Mouse (Mus musculus) lung, postnatal 0 days (tissue): ENCODE measurements at regions not wholly inside any gene's neighbourhood (a gene's known extent, or its start where the extent isn't known, plus 50 kb on each side); places are given as distances from the start of the nearest gene placed in this dataset.
"Not testable (repeated sequence)": the region's sequence is repeated elsewhere in the genome, so short reads cannot be mapped to it uniquely, and the experiment has no call there.

ENCODE experiments used
- ATAC-seq: fragments of 200-750 bp; cut with Nextera tagmentation; 2 replicates; pipeline ENCODE4 v1.8.0; 2017; ENCODE audit warnings: moderate library complexity
- DNase-seq: peaks from one replicate; pipeline ENCODE4 v3.0.0-alpha.2; 2016; ENCODE audit warnings: low spot score
- H3K27ac ChIP-seq: fragments of 300-500 bp; sonication (generic); 2 replicates; pipeline ENCODE4 v1.5.1; 2014; ENCODE audit warnings: antibody characterized with exemption, mild to moderate bottlenecking, low read length, mixed read lengths
- H3K27me3 ChIP-seq: fragments of 300-500 bp; sonication (generic); replicated peaks from 2 replicates; pipeline ENCODE4 v1.6.1; 2014; ENCODE audit warnings: low read length, mixed read lengths; ENCODE audit not compliant: insufficient read depth
- H3K36me3 ChIP-seq: fragments of 300-500 bp; sonication (generic); 2 replicates; pipeline ENCODE4 v1.6.1; 2014; ENCODE audit warnings: low read length, mixed read lengths; ENCODE audit not compliant: insufficient read depth
- H3K4me1 ChIP-seq: fragments of 300-500 bp; sonication (generic); 2 replicates; pipeline ENCODE4 v1.6.1; 2014; ENCODE audit warnings: antibody characterized with exemption, low read depth, low read length, mixed read lengths; ENCODE audit not compliant: insufficient read depth
- H3K4me2 ChIP-seq: fragments of 300-500 bp; sonication (generic); replicated peaks from 2 replicates; pipeline ENCODE4 v1.6.1; 2014; ENCODE audit warnings: low read depth, mild to moderate bottlenecking, low read length, moderate library complexity, mixed read lengths
- H3K4me3 ChIP-seq: fragments of 300-500 bp; sonication (generic); 2 replicates; pipeline ENCODE4 v1.5.1; 2014; ENCODE audit warnings: low read depth, low read length
- H3K9ac ChIP-seq: fragments of 300-500 bp; sonication (generic); replicated peaks from 2 replicates; pipeline ENCODE4 v1.6.1; 2014; ENCODE audit warnings: low read depth, mild to moderate bottlenecking
- H3K9me3 ChIP-seq: fragments of 300-500 bp; sonication (generic); 2 replicates; pipeline ENCODE4 v1.6.1; 2016; ENCODE audit warnings: low read length, mixed read lengths
- CTCF ChIP-seq: IDR thresholded peaks from 2 replicates; pipeline ENCODE4 v1.5.1; 2016; ENCODE audit warnings: antibody characterized with exemption, mild to moderate bottlenecking
- EP300 ChIP-seq: IDR thresholded peaks from 2 replicates; pipeline ENCODE4 v1.6.1; 2016; ENCODE audit warnings: antibody characterized with exemption, mild to moderate bottlenecking, control low read depth
- WGBS: fragments of 180-500 bp; shearing (Covaris S2); extraction: QIAGEN DNeasy Blood & Tissue Kit; methylation state at CpG from one replicate; pipeline ENCODE4 v1.1.7; 2014; 5-methylcytosine and 5-hydroxymethylcytosine counted together

DNA sequence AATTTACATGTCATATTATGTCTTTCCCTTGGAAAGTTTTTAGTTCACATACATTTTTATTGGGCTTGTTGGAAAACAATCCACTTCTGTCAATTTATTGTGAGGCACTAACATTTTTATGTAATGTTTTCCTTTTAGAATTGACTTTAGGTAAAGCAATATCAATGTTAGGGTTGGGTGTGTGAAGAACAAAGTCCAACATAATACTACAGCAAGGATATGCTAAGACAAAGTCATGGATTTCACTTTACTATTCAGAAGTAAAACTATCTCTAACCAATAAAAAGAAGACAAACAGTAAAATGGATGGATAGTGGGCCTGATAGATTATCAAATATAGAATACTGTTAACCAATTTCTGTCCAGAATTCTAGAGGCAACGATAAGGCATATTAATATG, 208.4 kb downstream of the Amd2 start:
- no peak overlapping the region for H3K27ac ChIP-seq
- no peaks in the 10 kb centered on the region for H3K4me1 ChIP-seq
- no peaks in the 10 kb centered on the region for H3K27me3 ChIP-seq
- no peak for DNase-seq
- no peak overlapping the region for H3K4me3 ChIP-seq
- no peak overlapping the region for H3K9ac ChIP-seq
- no peaks in the 10 kb centered on the region for H3K36me3 ChIP-seq
- 88% methylated on average over 1 of the region's 1 CpGs for WGBS
- TF ChIP-seq EP300 (no peak), CTCF (no peak)
- H3K4me2 ChIP-seq: no peak overlapping the region
- no peak for ATAC-seq
- no peaks in the 10 kb centered on the region for H3K9me3 ChIP-seq

DNA sequence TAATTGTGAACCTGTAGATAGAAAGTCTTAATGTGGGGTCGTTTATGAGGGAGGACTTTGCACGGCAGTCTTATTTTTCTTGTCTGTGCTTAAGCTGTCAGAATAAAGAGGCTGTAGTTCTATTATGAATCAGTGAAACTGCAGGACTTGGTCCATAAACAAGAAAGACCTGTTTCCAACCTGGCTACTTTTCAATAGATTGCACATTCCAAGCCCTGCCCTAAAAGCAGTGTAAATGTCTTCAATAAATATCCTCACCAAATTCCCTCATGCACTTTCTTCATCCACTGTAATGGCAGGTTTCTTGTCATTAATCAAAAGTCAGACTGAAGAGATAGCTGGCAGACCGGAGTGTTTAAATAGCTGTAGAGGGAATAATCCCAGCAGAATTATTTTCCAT, 209.1 kb downstream of the Amd2 start:
- Histone ChIP-seq H3K9ac (no peak overlapping the region), H3K4me2 (no peak overlapping the region), H3K27me3 (no peaks in the 10 kb centered on the region), H3K4me3 (no peak overlapping the region), H3K36me3 (no peaks in the 10 kb centered on the region), H3K9me3 (no peaks in the 10 kb centered on the region), H3K4me1 (no peaks in the 10 kb centered on the region), H3K27ac (no peak overlapping the region)
- no peak for TF ChIP-seq CTCF
- TF ChIP-seq EP300: no peak
- WGBS: 38% methylated on average over 3 of the region's 3 CpGs
- peak; percentile 11 for DNase-seq
- ATAC-seq: no peak

DNA sequence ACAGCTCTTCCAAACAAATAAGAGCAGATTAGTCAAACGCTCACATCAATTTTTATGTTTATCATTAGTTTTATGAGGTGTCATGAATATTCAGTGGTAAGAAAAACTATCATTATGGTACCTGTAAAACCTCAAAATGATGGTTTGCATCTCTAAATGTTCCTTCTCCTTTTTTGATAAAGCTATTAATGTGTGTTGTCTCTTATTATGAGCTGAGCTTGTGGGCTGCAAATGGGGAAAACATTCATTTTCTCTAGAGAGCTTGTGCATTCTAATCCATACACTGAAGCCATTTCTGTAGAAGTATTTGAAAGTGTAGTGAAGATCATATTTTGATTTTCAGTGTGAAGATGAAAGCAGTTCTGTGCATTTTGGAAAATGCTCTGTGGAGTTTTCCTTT, 209.6 kb downstream of the Amd2 start:
- DNase-seq: no peak
- Histone ChIP-seq H3K4me3 (no peak overlapping the region), H3K4me2 (no peak overlapping the region), H3K36me3 (no peaks in the 10 kb centered on the region), H3K27ac (no peak overlapping the region), H3K27me3 (no peaks in the 10 kb centered on the region), H3K9me3 (no peaks in the 10 kb centered on the region), H3K9ac (no peak overlapping the region), H3K4me1 (no peaks in the 10 kb centered on the region)
- WGBS: 59% methylated on average over 1 of the region's 1 CpGs
- no peak for ATAC-seq
- TF ChIP-seq EP300 (no peak), CTCF (no peak)

DNA sequence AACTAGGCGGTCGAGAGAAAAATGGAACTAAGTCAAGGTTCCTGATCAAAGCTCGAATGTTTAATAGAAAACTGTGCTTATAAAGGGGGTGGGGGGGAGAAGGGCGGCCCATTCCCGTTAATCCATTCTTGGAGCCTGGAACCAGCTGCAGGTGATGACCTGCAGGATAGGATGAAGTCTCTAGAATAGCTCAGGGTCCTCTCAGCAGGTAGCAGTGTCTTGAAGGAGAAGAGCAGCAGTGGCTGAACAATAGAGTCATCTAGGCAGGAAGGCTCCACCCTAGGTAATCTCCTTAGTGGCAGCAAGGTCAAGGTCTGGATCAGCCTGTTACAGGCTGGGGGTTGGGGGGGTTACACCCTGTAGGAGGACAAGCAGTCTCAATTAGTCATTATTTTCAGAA, 232.9 kb downstream of the Amd2 start:
- not testable (repeated sequence) for H3K36me3 ChIP-seq, H3K27ac ChIP-seq, DNase-seq, H3K27me3 ChIP-seq, H3K4me1 ChIP-seq, H3K4me3 ChIP-seq, H3K9ac ChIP-seq, H3K4me2 ChIP-seq, ATAC-seq, H3K9me3 ChIP-seq
- WGBS: 81% methylated on average over 5 of the region's 5 CpGs

DNA sequence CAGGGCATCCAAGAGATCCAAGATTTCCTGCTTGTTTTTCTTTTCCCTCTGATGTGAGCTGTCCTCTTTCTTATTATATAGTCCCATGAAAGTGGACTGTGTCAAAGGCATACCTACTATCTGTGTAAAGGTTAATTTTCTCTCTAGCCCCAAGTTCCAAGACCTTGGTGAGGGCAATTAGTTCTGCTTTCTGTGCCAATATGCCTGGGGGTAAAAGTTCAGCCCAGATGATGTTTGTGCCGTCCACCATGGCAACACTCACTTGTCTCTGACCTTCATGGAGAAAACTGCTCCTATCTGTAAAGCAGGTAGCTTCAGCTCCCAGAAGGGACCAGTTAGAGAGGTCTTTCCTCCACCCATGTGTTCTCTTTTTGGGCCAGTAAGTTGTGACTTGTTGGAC, 265.2 kb downstream of the Amd2 start:
- DNase-seq: no peak
- Histone ChIP-seq H3K4me2 (no peak overlapping the region), H3K4me3 (no peak overlapping the region), H3K36me3 (no peaks in the 10 kb centered on the region), H3K9me3 (no peaks in the 10 kb centered on the region), H3K27ac (no peak overlapping the region), H3K9ac (no peak overlapping the region), H3K4me1 (no peaks in the 10 kb centered on the region), H3K27me3 (no peaks in the 10 kb centered on the region)
- 84% methylated on average over 1 of the region's 1 CpGs for WGBS
- ATAC-seq: no peak
- TF ChIP-seq EP300: no peak
- no peak for TF ChIP-seq CTCF

DNA sequence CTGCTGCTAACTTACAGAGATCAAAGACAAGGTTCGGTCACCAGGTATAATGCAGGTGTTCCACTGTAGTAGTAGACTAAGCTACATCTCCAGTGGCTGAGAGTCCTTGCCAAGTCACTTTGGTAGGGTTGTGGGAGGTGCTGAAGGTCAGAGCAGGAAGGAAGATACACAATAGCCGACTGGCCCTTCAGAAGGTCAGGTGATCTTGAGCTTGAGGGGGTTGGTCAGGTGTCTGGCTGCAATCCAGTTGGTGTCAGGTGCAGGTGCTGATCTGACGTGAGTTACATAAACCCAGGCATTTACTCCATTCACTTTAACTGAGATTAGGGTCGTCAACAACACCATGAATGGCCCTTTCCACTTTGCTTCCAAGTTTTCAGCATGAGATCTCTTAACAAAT, 266.8 kb downstream of the Amd2 start:
- no peaks in the 10 kb centered on the region for H3K36me3 ChIP-seq
- peak; percentile 25 for ATAC-seq
- no peak overlapping the region for H3K9ac ChIP-seq
- no peaks in the 10 kb centered on the region for H3K27me3 ChIP-seq
- TF ChIP-seq CTCF: no peak
- no peak for TF ChIP-seq EP300
- WGBS: 51% methylated on average over 4 of the region's 4 CpGs
- no peaks in the 10 kb centered on the region for H3K9me3 ChIP-seq
- no peak overlapping the region for H3K27ac ChIP-seq
- peak; percentile 5 for DNase-seq
- no peak overlapping the region for H3K4me2 ChIP-seq
- no peak overlapping the region for H3K4me3 ChIP-seq
- no peaks in the 10 kb centered on the region for H3K4me1 ChIP-seq

DNA sequence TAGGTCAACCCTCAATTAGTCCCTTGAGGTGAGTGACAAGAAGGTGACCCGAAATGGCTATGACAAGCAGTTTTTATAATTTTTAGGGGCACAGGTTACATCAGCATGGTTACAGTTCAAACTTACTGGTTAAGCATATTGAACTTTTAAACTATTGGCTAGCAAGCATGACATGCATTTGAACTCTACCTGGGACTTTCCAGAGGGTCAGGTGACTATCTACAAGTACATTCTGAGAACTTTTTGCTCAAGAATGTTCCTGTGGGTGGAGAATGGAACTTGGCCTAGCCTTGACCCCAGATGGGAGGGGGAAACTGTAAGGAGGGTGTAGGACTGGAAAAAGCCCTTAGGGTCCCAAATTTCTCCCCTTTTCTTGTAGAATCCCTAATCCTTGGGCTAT, 267.8 kb downstream of the Amd2 start:
- H3K36me3 ChIP-seq: no peaks in the 10 kb centered on the region
- ATAC-seq (no peak), DNase-seq (no peak)
- TF ChIP-seq CTCF (no peak), EP300 (no peak)
- H3K9me3 ChIP-seq: no peaks in the 10 kb centered on the region
- no peaks in the 10 kb centered on the region for H3K4me1 ChIP-seq
- H3K27ac ChIP-seq: no peak overlapping the region
- no peaks in the 10 kb centered on the region for H3K27me3 ChIP-seq
- H3K4me2 ChIP-seq: no peak overlapping the region
- H3K4me3 ChIP-seq: no peak overlapping the region
- H3K9ac ChIP-seq: no peak overlapping the region
- WGBS: 82% methylated on average over 1 of the region's 1 CpGs
